In genomic region chr4:138491088-138491487, GRCm38 (mm10) we compare ENCODE assay signal across 19 mouse cellular contexts. TPM values are rescaled to one million over a fixed set of nuclear protein-coding genes. Genes with fewer than 3 reads are reported as not detected.
DNase-seq lines count a peak whose midpoint lies in the region; ATAC-seq and TF ChIP-seq lines count a peak whose summit lies in the region.
"Had no signal": no experiment of that assay in that cellular context is flagged by ENCODE, and none has a peak within 500 bp of the region (broad histone marks: within the 10 kb centered on the region; RNA-seq: fewer than 3 reads in every experiment).

No protein-coding gene starts in this region.

- H3K27me3 ChIP-seq in hindbrain, postnatal 0 days (ENCODE audit: insufficient read depth, low read length) = no peaks in the 10 kb centered on the region
- no peaks in the 10 kb centered on the region for H3K27me3 ChIP-seq in hindbrain, embryonic 16.5 days (replicated peaks; ENCODE audit: control insufficient read depth, insufficient read depth, low read length)
- H3K27me3 ChIP-seq: forebrain, embryonic 13.5 days had no signal

- H3K36me3 ChIP-seq in hindbrain, postnatal 0 days (ENCODE audit: insufficient read depth, low read length) = no peaks in the 10 kb centered on the region
- H3K36me3 ChIP-seq in hindbrain, embryonic 16.5 days (ENCODE audit: control insufficient read depth, insufficient read depth, low read length) = no peaks in the 10 kb centered on the region
- H3K36me3 ChIP-seq: embryonic facial prominence, embryonic 10.5 days; heart, embryonic 15.5 days; hindbrain, embryonic 13.5 days had no signal

- WGBS in hindbrain, postnatal 0 days = 52% methylated on average over 4 of the region's 4 CpGs
- WGBS in hindbrain, embryonic 16.5 days = 51% methylated on average over 4 of the region's 4 CpGs

- H3K4me1 ChIP-seq in hindbrain, postnatal 0 days (ENCODE audit: insufficient read depth, low read length) = peaks cover 38% of the 10 kb centered on the region
- H3K4me1 ChIP-seq in hindbrain, embryonic 16.5 days (ENCODE audit: control insufficient read depth, insufficient read depth, low read depth, low read length) = peaks cover 28% of the 10 kb centered on the region

- H3K4me2 ChIP-seq in hindbrain, postnatal 0 days (ENCODE audit: low read depth, low read length) = no peak overlapping the region
- no peak overlapping the region for H3K4me2 ChIP-seq in hindbrain, embryonic 16.5 days (ENCODE audit: low read length)
- H3K4me2 ChIP-seq: forebrain, embryonic 13.5 days; heart, embryonic 11.5 days; heart, embryonic 15.5 days; hindbrain, embryonic 13.5 days had no signal

- TF ChIP-seq CTCF in hindbrain, postnatal 0 days (IDR thresholded peaks at IDR 0.05; ENCODE audit: low read depth) = no peak

- no peak overlapping the region for H3K4me3 ChIP-seq in hindbrain, postnatal 0 days (ENCODE audit: low read length)
- H3K4me3 ChIP-seq in hindbrain, embryonic 16.5 days (ENCODE audit: low read length) = no peak overlapping the region
- H3K4me3 ChIP-seq: embryonic facial prominence, embryonic 10.5 days; forebrain, embryonic 13.5 days; heart, adult 2 months; heart, embryonic 15.5 days; hindbrain, embryonic 13.5 days had no signal

- no peak overlapping the region for H3K9ac ChIP-seq in hindbrain, postnatal 0 days (replicated peaks; ENCODE audit: low read length)
- H3K9ac ChIP-seq in hindbrain, embryonic 16.5 days (ENCODE audit: low read depth, low read length) = no peak overlapping the region
- H3K9ac ChIP-seq: forebrain, embryonic 13.5 days; forebrain, postnatal 0 days; heart, embryonic 15.5 days; hindbrain, embryonic 13.5 days had no signal

- ATAC-seq in hindbrain, postnatal 0 days = no peak
- ATAC-seq in hindbrain, embryonic 16.5 days = no peak
- ATAC-seq: forebrain, embryonic 13.5 days; forebrain, postnatal 0 days had no signal

- DNase-seq in hindbrain, postnatal 0 days (ENCODE audit: low spot score) = peak; percentile 46
- DNase-seq in left cerebral cortex, postnatal 4 days = peak; percentile 63
- no peak for DNase-seq in left cerebral cortex, postnatal 10 days (ENCODE audit: extremely low spot score in 1 of 2, low spot score in 2 of 2)
- DNase-seq in brain, adult 2 months (ENCODE audit: low read depth, low spot score) = peak; percentile 72
- no peak for DNase-seq in urinary bladder, postnatal 10 days (ENCODE audit: low spot score)
- DNase-seq: adrenal gland, adult 8-10 months; adrenal gland, postnatal 36 days; cerebellum, adult 18-20 months; cerebellum, adult 9-11 months; forebrain, postnatal 0 days; gastrocnemius, postnatal 14 days; heart, adult 2 months; heart, postnatal 4 days had no signal

- H3K27ac ChIP-seq in hindbrain, postnatal 0 days = no peak overlapping the region
- H3K27ac ChIP-seq in hindbrain, embryonic 16.5 days (ENCODE audit: low read depth, low read length) = no peak overlapping the region
- H3K27ac ChIP-seq: embryonic facial prominence, embryonic 10.5 days; forebrain, embryonic 13.5 days; heart, adult 2 months; heart, embryonic 15.5 days; hindbrain, embryonic 13.5 days had no signal

- intact Hi-C loops in left cerebral cortex, postnatal 4 days (cut with DNase I) = no loop called here
- intact Hi-C loops in left cerebral cortex, postnatal 10 days (cut with DNase I) = no loop called here

- no peaks in the 10 kb centered on the region for H3K9me3 ChIP-seq in hindbrain, postnatal 0 days (ENCODE audit: low read length)
- H3K9me3 ChIP-seq in hindbrain, embryonic 16.5 days (ENCODE audit: control insufficient read depth, low read length) = no peaks in the 10 kb centered on the region
- H3K9me3 ChIP-seq: embryonic facial prominence, embryonic 10.5 days; forebrain, embryonic 13.5 days; heart, embryonic 15.5 days; hindbrain, embryonic 13.5 days had no signal

RNA-seq across cellular contexts. Expression of gene Camk2n1, which starts 37.0 kb away (rescaled TPM):
- total RNA-seq in hindbrain, postnatal 0 days (2014; rRNA removed) = 34.9 and 37.5 TPM in 2 replicates
- 29.5 and 33.5 TPM in 2 replicates for polyA plus RNA-seq in hindbrain, postnatal 0 days (2015; fragmentation: Nextera tagmentation; extraction: Ambion mirVana)
- polyA plus RNA-seq in hindbrain, embryonic 16.5 days (2015; fragmentation: Nextera tagmentation; extraction: Ambion mirVana) = 15.5 and 16.7 TPM in 2 replicates
- 100 to 1,000 TPM; 106 to 110 TPM for total RNA-seq in left cerebral cortex, postnatal 4 days (2021)
- total RNA-seq in left cerebral cortex, postnatal 10 days (2021) = 100 to 1,000 TPM; 377 to 385 TPM

RNA-seq across cellular contexts. Expression of gene Mul1, which starts 56.6 kb away (rescaled TPM):
- total RNA-seq in hindbrain, postnatal 0 days (2014; rRNA removed) = 36.2 and 39.1 TPM in 2 replicates
- polyA plus RNA-seq in hindbrain, postnatal 0 days (2015; fragmentation: Nextera tagmentation; extraction: Ambion mirVana) = 19.1 and 21.6 TPM in 2 replicates
- polyA plus RNA-seq in hindbrain, embryonic 16.5 days (2015; fragmentation: Nextera tagmentation; extraction: Ambion mirVana) = 21.6 and 23.7 TPM in 2 replicates
- 10 to 100 TPM; 35.4 to 35.8 TPM for total RNA-seq in left cerebral cortex, postnatal 4 days (2021)
- total RNA-seq in left cerebral cortex, postnatal 10 days (2021) = 10 to 100 TPM; 41.9 to 46.8 TPM

Comparison
In these comparisons a context has a peak if more than half of its experiments do, and no peak if none do; other contexts are left out.
1. DNase-seq: peak in hindbrain, postnatal 0 days (single experiment), left cerebral cortex, postnatal 4 days (single experiment) and brain, adult 2 months (single experiment); none in left cerebral cortex, postnatal 10 days (0 of 2) and urinary bladder, postnatal 10 days (single experiment).